Mouse (Mus musculus) heart, embryonic 14.5 days (tissue): ENCODE results near the gene Satb1. TPM values are rescaled to one million over a fixed set of nuclear protein-coding genes. Genes with fewer than 3 reads are reported as not detected.

Experiments
- ATAC-seq: fragments of 200-750 bp; cut with Nextera tagmentation; 2 replicates; pipeline ENCODE4 v1.8.0; 2017; ENCODE audit warnings: low read depth, moderate TSS enrichment; ENCODE audit not compliant: insufficient number of reproducible peaks, insufficient read depth, low FRiP score
- H3K27ac ChIP-seq, 2 experiments: fragments of 200-500 bp in 1 of 2; fragments of 300-500 bp in 1 of 2; sonication (generic) in 1 of 2; replicated peaks in 1 of 2; 2 replicates each; pipeline ENCODE4 v1.5.1; 2012 to 2014; ENCODE audit warnings: low read depth in 2 of 2, low read length in 2 of 2, control low read depth in 1 of 2, mild to moderate bottlenecking in 1 of 2, mixed read lengths in 1 of 2; ENCODE audit not compliant: control insufficient read depth in 1 of 2, insufficient read depth in 1 of 2
- H3K27me3 ChIP-seq: fragments of 300-500 bp; sonication (generic); 2 replicates; pipeline ENCODE4 v1.6.1; 2014; ENCODE audit warnings: mild to moderate bottlenecking, low read length, control low read depth; ENCODE audit not compliant: control insufficient read depth, insufficient read depth
- H3K36me3 ChIP-seq: fragments of 300-500 bp; sonication (generic); 2 replicates; pipeline ENCODE4 v1.6.1; 2014; ENCODE audit warnings: mild to moderate bottlenecking, control low read depth, low read length, mixed read lengths; ENCODE audit not compliant: control insufficient read depth, insufficient read depth
- H3K4me1 ChIP-seq, 2 experiments: fragments of 200-500 bp in 1 of 2; fragments of 300-500 bp in 1 of 2; sonication (generic) in 1 of 2; 2 replicates each; pipeline ENCODE4 v1.6.1; 2012 to 2014; ENCODE audit warnings: low read length in 2 of 2, control low read depth in 1 of 2, mixed read lengths in 1 of 2; ENCODE audit not compliant: control insufficient read depth in 2 of 2, insufficient read depth in 2 of 2
- H3K4me2 ChIP-seq: fragments of 300-500 bp; sonication (generic); 2 replicates; pipeline ENCODE4 v1.6.1; 2014; ENCODE audit warnings: mild to moderate bottlenecking, low read length
- H3K4me3 ChIP-seq, 2 experiments: fragments of 200-500 bp in 1 of 2; fragments of 300-500 bp in 1 of 2; sonication (generic) in 1 of 2; 2 replicates each; pipeline ENCODE4 v1.5.1; 2012 to 2014; ENCODE audit warnings: low read length in 2 of 2, mild to moderate bottlenecking in 2 of 2, control low read depth in 1 of 2, low read depth in 1 of 2, moderate library complexity in 1 of 2; ENCODE audit not compliant: control insufficient read depth in 1 of 2, insufficient read depth in 1 of 2
- H3K9ac ChIP-seq: fragments of 300-500 bp; sonication (generic); 2 replicates; pipeline ENCODE4 v1.6.1; 2014; ENCODE audit warnings: mild to moderate bottlenecking, low read length
- H3K9me3 ChIP-seq: fragments of 300-500 bp; sonication (generic); 2 replicates; pipeline ENCODE4 v1.6.1; 2016; ENCODE audit warnings: low read length, control low read depth; ENCODE audit not compliant: control insufficient read depth
- WGBS: fragments of 180-500 bp; shearing (Covaris S2); extraction: QIAGEN DNeasy Blood & Tissue Kit; methylation state at CpG from one replicate; pipeline ENCODE4 v1.1.7; 2014; 5-methylcytosine and 5-hydroxymethylcytosine counted together
- polyA plus RNA-seq: library from polyadenylated mRNA; unstranded; fragments of >200 nt; fragmentation: Nextera tagmentation; extraction: Ambion mirVana; gene quantifications from 2 replicates; pipeline ENCODE4 v1.2.1, GENCODE M21; 2014

Satb1 gene
- polyA plus RNA-seq, 1 experiment from 2014 or later, result 12.2 TPM

DNA sequence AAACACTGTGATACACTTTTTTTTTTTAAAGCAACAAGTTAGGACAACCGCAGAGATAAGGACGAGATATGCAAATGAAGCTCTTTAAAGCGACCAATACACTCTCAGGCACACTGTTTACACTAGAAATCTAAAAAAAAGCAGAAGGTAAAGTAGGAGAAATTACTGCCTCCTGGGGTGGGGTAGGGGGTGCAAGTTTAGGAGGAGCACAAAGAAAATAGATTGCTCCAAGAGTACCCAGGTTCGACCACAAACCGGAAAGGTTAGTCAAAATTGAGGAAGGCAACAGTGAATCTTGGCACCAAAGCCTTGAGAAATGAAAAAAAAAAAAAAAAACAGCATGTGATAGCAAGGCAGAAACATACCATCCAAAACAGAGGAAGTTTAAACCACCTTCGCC lies 18.8 kb downstream of the Satb1 start:
- 24% methylated on average over 6 of the region's 6 CpGs for WGBS

DNA sequence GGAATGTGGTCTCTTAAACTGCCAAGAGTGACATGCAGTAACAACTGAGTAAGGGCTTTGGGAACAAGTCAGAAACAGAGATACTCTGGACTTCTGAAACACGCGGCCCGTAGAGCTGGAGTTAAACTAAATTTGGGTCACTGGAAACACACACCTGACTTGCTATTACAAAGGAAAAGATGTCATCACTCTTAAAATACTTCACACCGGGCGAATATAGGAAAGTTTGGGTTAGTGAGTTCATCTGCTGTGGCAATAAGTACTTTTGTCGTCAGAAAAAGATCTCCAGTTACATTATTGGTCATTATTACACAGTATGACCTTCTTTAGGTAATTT lies 19.3 kb downstream of the Satb1 start:
- no peaks in the 10 kb centered on the region for H3K9me3 ChIP-seq
- peak overlapping the region; percentile 70 for H3K4me2 ChIP-seq
- peaks cover 0 to 6% of the 10 kb centered on the region in 2 experiments; a peak in 1 of 4 replicates for H3K4me1 ChIP-seq
- 0% methylated on average over 6 of the region's 6 CpGs for WGBS
- H3K27me3 ChIP-seq, result no peaks in the 10 kb centered on the region
- H3K27ac ChIP-seq, result peak overlapping the region; percentile 49 to 93; a peak in 3 of 4 replicates
- H3K36me3 ChIP-seq, result peaks cover 4% of the 10 kb centered on the region
- peak overlapping the region; percentile 93 to 96 for H3K4me3 ChIP-seq
- no peak for ATAC-seq
- peak overlapping the region; percentile 89 for H3K9ac ChIP-seq

More for the DNA sequence above, 18.8 kb downstream of the Satb1 start:
- H3K4me1 ChIP-seq, result 0 out of 4 replicates have a peak, but pooled peaks cover 0 to 3% of the 10 kb centered on the region in 2 experiments
- H3K27me3 ChIP-seq, result no peaks in the 10 kb centered on the region
- H3K9ac ChIP-seq, result no peak overlapping the region
- no peaks in the 10 kb centered on the region for H3K36me3 ChIP-seq
- H3K9me3 ChIP-seq, result no peaks in the 10 kb centered on the region
- H3K4me3 ChIP-seq, result no peak overlapping the region
- H3K27ac ChIP-seq, result no peak overlapping the region
- ATAC-seq, result no peak
- peak overlapping the region; percentile 70; the same call in 1 of the 2 replicates for H3K4me2 ChIP-seq

DNA sequence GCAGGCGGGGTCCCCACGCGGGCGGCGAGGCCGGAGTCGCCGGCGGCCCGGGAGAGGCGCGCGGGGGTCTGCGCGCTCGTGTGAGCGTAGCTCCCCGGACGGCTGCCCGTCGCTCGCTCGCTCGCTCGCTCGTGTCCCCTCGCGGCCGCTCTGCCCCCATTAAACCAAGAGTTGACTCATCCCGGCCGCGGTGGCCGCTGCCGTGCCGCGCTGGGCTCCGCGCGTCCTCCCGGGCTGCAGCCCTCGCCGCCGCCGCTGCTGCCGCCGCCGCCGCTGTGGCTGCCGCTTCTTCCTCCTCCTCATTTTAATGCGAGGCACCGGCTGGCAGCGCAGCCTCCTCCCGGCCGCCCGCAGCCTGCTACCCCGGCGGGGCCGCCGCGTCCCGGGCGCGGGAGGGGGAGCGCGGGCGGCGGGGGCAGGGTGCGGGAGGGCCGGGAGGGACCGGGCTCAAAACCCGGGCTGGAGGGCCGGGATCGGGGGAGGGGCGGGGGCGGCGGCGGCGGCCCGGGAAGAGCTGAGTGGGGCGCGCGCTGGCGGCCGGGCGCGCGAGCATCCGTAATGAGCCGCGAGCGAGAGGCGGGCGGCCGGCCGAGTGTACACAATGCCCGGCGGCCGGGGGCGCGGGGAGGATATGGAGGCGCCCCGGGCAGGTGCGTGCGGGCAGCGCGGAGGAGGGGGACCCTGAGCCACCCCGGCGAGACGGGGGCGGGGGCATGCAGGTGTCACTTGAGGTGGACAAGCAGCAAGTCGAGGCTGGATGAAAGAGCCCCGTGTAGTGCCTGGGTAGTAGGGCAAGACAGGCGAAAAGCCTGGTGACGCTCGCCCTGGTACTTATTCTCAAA lies 19.9 kb downstream of the Satb1 start:
- ATAC-seq, result peak; percentile 67
- WGBS, result 1% methylated on average over 59 of the region's 115 CpGs
- peak overlapping the region; percentile 89 for H3K9ac ChIP-seq

DNA sequence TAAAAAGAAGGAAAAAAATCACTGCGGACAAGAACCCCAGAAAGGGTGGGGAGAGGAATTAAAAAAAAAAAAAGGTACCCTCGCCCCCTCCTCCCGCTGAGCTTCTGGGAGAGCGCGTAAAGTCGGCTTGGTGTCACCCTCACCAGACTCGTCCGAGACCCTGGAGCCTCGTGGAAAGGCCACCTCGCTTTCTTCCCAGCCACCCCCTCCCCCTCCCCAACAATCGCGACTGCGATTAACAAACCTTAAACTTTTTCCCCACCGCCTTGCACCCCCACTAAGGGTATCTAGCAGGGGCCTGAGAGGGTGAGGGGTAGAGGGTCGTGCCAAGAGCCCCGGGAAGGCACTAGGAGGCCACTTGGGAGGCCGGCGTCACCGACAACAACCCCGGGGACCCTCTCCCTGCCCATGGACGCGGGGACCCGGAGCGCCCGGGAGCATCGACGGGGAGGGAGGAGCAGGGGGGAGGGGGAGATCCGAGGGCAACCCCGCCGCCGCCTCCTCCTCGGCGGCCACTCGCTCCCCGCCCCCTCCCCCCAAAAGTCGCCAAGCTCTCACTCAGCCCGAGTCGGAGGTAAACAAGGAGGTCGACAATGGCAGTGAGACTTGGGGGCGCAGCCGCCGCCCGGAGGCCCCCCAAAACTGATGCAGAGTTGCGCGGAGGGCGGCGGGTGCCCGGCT lies 20.7 kb downstream of the Satb1 start:
- H3K27ac ChIP-seq, result peak overlapping the region; percentile 79 to 93
- WGBS, result under 1% methylated on average over 40 of the region's 48 CpGs
- no peaks in the 10 kb centered on the region for H3K27me3 ChIP-seq
- H3K4me2 ChIP-seq, result peak overlapping the region; percentile 70
- ATAC-seq, result peak; percentile 55
- H3K4me3 ChIP-seq, result peak overlapping the region; percentile 93 to 96
- H3K9me3 ChIP-seq, result no peaks in the 10 kb centered on the region
- H3K9ac ChIP-seq, result peak overlapping the region; percentile 89
- peaks cover 5% of the 10 kb centered on the region for H3K36me3 ChIP-seq
- H3K4me1 ChIP-seq, result peaks cover 0 to 7% of the 10 kb centered on the region in 2 experiments; a peak in 1 of 4 replicates

More for the DNA sequence above, 19.9 kb downstream of the Satb1 start:
- Histone ChIP-seq H3K36me3 (peaks cover 5% of the 10 kb centered on the region), H3K27ac (peak overlapping the region; percentile 79 to 93), H3K4me3 (peak overlapping the region; percentile 93 to 96), H3K4me2 (peak overlapping the region; percentile 70), H3K4me1 (peaks cover 0 to 7% of the 10 kb centered on the region in 2 experiments; a peak in 1 of 4 replicates), H3K9me3 (no peaks in the 10 kb centered on the region), H3K27me3 (no peaks in the 10 kb centered on the region)

DNA sequence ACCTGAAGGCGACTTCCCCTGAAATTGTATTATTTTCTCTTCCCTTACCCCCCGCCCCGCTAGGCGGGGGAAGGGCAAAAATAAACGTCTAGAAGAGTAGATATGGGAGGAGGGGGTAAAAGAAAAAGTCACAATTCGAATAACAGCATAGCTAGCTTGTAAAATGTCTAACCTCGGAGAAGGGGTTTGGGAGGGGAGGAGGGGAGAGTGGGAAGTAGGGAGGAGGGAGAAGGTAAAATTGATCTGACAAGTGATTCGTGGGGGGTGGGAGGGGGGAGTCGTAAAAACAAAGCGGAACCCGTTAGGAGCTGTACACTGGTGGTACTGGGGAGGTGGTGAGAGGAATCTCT lies 21.2 kb downstream of the Satb1 start:
- peaks cover 5% of the 10 kb centered on the region for H3K36me3 ChIP-seq
- 1% methylated on average over 11 of the region's 11 CpGs for WGBS
- peak overlapping the region; percentile 70 for H3K4me2 ChIP-seq
- peak overlapping the region; percentile 69 to 93 for H3K27ac ChIP-seq
- no peaks in the 10 kb centered on the region for H3K27me3 ChIP-seq
- peaks cover 0 to 10% of the 10 kb centered on the region in 2 experiments; a peak in 2 of 4 replicates for H3K4me1 ChIP-seq
- peak overlapping the region; percentile 89 for H3K9ac ChIP-seq
- peak overlapping the region; percentile 93 to 96 for H3K4me3 ChIP-seq
- H3K9me3 ChIP-seq, result no peaks in the 10 kb centered on the region
- ATAC-seq, result no peak

DNA sequence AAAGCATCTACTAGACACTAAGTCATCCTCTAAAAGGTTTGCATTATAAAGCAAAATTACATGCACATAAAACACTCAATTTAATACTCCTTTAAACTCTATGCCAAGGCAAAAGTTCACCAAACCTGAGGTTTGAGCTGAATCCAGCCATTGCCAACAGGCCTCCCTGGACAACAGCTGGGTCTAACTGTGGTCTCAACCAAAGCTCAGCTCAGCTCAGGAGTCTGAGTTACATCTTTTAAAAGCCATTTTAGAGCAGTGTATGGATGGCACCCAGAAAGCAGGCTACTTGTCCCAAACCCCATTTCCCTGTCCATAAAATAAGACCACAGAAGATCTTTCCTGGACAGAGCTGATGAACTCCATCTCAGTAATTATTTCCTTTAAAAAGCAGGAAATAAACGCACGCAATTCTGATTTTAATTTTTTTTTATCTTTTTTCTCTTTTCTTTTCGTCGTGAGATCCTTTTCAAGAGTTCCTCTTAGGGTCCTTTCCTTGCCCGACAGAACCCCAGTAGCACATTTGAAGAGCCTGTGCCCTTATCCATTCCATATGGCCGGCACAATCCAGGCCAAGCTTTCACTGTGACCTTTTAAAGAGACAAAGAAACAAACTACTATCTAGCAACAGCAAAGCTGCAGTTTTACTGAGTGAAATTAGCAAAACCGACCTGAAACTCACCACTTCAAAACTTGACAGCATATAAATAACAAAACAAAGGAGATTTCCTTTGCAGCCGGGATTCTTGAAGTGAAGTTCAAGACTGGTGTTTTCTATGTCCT lies 21.8 kb downstream of the Satb1 start:
- WGBS, result 3% methylated on average over 8 of the region's 8 CpGs
- Histone ChIP-seq H3K4me1 (peaks cover 2 to 15% of the 10 kb centered on the region in 2 experiments), H3K4me2 (peak overlapping the region; percentile 70), H3K9ac (peak overlapping the region; percentile 89), H3K27me3 (no peaks in the 10 kb centered on the region), H3K9me3 (no peaks in the 10 kb centered on the region), H3K4me3 (peak overlapping the region; percentile 93 to 96; a peak in 3 of 4 replicates), H3K27ac (peak overlapping the region in 1 of 2 experiments; percentile 93; a peak in 1 of 4 replicates), H3K36me3 (peaks cover 5% of the 10 kb centered on the region)
- no peak for ATAC-seq

DNA sequence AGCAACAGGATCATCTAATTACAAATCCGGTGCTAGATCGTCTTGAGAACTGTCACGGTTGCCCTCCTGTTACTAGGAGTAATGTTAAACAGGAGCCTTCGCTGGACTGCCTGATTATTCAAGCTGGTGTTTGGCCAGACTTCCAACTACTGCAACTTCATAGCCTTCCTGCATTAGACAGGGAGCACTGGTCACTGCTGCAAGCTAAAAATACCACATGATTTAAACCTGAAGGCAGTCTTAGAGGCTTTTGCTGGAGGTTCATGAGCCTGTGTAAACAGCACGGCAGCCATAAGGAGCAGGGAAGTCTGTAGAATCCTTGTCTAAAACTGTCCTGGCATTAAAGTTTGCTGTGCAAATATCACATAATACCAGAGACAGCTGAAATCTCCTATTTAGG lies 25.7 kb downstream of the Satb1 start:
- Histone ChIP-seq H3K36me3 (peaks cover 32% of the 10 kb centered on the region), H3K27ac (peak overlapping the region; percentile 76 to 77), H3K4me3 (no peak overlapping the region), H3K4me2 (peak overlapping the region; percentile 48), H3K9me3 (no peaks in the 10 kb centered on the region), H3K27me3 (no peaks in the 10 kb centered on the region), H3K9ac (peak overlapping the region; percentile 51), H3K4me1 (peaks cover 3 to 16% of the 10 kb centered on the region in 2 experiments)
- ATAC-seq, result peak; percentile 83
- WGBS, result 18% methylated on average over 5 of the region's 5 CpGs
